Mouse (Mus musculus) spleen, embryonic (tissue): ENCODE results near the gene Hbb-bh2.
"Not testable (repeated sequence)": the region's sequence is repeated elsewhere in the genome, so short reads cannot be mapped to it uniquely, and the experiment has no call there.

ENCODE experiments used
- CTCF ChIA-PET: fragments of 350-600 bp; sonication (Branson Sonifier 250); formaldehyde crosslinking; loops from one replicate; lab custom pipeline; 2022; lab: Charles Lee

The Hbb-bh2 gene

DNA sequence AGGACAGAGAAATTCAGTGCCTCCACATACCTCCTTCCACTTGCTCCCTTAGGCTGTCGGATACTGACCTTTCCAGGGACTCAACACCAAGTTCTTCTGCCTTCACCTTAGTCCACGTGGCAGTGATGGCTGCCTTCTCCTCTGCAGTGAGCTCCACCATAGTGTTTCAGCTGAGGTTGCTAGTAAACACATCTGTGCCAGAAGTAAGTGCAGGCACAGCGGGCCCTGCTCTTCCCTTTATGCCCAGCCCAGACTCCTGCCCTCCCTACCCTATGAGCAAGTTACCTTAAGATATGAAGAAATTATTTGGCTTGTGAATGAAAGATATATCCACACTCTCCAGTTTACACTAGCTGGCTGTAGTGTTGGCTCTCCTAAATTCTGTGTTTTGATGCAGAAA lies at the start of gene Hbb-bh2:
TSS of gene Hbb-bh2 (minus strand) at position 253 of the 400 bp plus-strand sequence.
- CTCF ChIA-PET = no interaction called here

DNA sequence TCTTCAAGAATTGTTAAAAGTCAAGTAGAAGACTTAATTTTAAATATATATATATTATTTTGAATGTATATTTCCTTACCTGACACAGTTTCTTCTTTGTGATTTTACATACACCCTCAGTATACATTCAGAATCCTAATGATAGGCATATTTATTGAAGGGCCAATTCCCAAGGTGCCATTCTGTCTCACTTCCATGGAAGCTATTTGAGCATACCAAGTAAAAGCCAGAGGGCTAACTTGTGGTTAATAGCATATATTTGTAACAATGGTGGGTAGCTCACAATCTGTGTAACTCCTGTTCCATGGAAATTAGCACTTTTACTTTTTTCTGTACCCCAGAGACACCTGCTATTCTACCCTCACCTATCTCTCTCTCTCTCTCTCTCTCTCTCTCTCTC lies 45.8 kb upstream of the Hbb-bh2 start, which contains the start of gene Olfr66:
TSS of gene Olfr66 (minus strand) at position 101 of the 400 bp plus-strand sequence.
- CTCF ChIA-PET = interaction anchor here (0.9 kb wide), 1 partner anchor 16 kb away, joined by 13 read pairs; no protein-coding TSS in a partner anchor

DNA sequence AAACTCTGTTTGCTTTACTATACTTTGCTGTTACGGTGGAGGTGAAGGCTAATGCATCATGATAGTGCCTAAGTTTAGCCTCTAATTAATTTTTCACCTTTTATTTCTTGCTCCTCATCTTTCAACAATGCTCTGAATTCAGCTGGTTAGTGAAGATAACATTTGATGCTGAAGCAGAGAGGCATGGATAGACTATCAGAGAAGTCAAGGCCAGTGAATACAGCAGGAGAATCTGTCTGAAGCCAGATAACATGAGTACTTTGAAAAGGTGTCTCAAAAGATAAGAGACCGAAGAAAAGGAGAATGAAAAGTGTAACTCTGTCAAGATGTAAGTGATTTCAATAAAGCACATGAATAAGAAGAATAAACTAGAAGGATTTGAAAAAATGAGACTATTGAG lies 36.8 kb upstream of the Hbb-bh2 start:
- CTCF ChIA-PET = no interaction called here

DNA sequence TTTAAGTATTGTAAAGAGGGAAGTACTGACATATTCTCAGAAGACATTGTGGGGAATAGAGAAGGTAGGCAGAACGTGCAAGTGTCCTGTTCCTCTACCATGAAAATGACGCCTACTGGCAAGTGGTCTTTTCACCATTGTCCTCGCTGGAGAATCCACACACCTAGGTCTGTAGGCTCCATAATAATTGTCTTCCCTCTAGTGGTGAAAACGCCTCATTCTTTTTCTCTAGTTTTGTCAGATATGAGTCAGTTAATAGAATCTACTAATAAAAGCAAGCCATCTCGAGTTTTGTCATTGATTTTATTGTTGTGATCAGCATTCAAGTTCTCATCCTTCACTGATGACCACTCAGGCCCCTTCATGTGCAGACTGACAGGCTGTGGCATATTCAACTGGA lies 34.1 kb upstream of the Hbb-bh2 start:
- CTCF ChIA-PET = no interaction called here

DNA sequence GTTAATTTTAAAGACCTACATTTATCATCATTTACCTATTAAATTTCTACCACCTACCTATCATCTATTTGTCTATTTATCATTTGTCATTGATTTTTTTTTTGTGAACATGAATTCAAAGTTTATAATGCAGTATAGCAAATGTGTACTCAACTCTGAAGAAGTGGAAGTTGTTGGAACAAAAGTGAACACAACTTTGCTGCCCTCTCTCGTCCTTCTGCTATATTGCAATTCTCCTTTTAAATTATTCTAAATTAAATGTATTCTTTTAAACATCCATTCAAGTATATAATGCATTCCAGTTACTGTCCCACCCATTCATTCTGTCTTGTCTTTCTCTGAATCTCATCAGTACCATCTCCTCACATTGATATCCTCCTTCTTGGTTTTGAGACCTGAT lies 32.7 kb upstream of the Hbb-bh2 start:
- CTCF ChIA-PET = no interaction called here

DNA sequence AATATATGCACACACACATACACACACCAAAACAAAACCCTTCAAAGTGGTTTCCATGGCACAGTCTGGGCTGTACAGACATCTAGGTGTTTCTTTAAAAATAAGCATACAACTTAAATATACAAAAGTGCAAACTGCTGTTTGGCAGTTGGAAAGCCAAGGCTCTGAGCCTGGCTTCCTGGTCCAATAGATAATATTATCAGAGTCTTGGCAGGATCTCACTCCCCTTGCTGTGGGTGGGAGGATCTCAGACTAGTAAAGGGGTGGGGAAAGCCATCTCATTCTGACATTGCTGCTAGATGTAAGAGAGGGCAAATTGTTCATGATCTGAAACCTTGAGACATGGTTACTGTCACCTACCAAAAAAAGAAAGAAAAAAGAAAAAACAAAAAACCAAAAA lies 30.3 kb upstream of the Hbb-bh2 start:
- CTCF ChIA-PET = no interaction called here

DNA sequence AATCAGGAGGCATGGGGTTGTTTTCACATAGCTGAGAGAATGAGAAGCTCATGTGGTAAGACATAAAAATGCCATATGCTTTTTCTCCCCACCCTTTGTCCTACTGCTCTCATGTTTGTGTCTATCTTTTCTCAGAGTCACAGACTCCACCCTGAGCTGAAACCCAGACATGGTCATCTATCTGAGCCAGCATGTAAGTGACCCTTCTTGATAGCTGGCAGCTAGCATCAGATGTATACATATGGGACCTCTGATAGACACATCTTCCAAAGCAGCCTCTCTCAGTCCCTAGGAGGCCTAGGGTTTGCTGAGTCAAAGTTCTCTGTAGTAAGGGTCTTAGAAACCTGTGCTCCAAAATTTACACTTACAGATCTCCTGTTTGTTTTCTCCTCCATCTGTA lies 25.4 kb upstream of the Hbb-bh2 start:
- CTCF ChIA-PET = no interaction called here

DNA sequence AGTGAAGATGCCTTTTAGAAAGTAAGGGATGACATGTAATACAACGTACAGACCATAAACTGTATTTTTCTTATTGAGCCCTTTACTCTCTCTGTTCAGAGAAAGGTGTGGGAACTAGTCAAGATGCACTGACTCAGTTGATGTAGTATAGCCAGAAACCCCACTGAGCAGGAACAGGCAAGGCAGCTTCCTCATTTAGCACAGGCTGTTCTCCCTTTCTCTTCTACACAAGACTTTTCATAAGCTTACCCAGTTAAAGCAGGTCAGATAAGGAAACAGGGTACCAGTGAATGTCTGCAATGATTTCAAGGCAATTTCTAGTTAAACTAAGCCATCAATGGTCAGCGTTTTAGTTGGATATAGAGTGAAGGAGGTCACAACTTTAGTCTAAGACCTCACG lies 21.2 kb upstream of the Hbb-bh2 start:
- CTCF ChIA-PET = interaction anchor here (0.6 kb wide), 1 partner anchor 67 kb away, joined by 3 read pairs; no protein-coding TSS in a partner anchor

DNA sequence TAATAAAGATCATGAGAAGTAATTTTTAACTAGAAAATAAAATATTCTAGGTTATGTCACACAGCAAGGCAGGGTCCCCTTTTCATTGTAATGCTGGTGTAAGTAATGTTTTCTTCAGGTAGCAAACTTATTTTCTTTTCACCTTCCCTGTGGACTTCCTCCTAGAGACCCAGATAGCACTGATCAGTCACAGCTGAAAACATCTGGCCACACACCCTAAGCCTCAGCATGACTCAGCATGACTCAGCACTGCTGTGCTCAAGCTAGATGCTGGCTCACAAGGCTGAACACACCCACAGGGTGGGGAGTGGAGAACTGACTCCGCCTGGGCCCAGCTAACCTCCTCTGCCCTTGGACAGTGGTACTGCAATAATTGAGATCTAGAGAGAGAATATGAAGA lies 20.5 kb upstream of the Hbb-bh2 start:
- CTCF ChIA-PET = interaction anchor here (0.6 kb wide), 1 partner anchor 67 kb away, joined by 3 read pairs; no protein-coding TSS in a partner anchor

DNA sequence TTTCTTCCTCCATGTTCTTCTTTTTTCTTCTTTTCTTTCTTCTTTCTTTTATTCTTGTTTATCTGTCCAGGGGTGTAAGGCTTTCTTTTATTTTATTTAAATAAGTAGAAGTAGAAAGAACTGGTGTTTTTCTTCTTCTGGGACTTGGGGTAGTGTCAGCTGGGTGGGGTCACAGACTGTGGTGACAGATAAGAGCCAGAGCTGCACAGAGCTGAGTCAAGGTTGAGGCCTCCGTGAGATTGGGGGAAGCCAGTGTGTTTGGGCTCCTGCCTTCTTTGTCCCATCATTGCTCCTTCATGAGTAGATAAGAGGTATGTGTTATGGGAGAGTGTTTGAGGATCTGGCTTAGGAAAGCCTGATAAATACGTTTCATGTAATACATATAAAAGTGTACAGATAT lies 18.8 kb upstream of the Hbb-bh2 start:
- CTCF ChIA-PET = no interaction called here

DNA sequence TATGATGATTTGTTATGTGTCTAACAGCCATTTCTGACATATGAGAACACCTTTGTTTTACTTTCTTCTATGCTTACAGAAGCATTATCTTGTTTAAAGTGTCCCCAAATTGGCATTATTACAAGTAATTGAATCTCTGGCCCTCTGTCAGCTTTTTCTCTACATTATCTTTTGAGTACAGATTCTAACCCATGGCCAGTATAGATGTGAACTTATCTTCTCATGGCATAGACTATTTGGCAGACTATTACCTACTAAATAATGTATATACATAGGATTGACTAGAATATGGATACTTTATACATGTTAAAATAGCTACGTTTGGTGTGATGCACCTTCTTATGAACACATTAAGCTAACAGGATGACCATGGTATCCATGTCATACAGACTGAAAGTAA lies 14.3 kb upstream of the Hbb-bh2 start:
- CTCF ChIA-PET = no interaction called here

DNA sequence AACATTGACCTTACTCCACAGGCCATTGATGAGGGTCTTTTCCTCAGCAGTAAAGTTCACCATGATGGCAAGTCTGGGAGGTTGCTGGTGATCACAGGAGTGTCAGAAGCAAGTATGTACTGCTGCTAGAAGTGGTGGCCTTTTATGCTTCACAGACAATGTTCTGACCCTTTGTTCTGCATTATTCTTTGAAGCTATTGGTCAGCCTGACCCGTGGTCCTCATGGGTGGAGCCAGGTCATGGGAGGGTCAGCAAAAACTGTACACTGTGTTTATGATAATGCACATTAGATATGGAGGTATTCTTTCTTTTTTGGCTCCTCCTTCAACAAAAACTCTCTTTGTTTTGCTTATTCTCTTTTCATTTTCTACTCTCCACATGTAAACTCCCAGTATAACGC lies 12.8 kb upstream of the Hbb-bh2 start, which contains the start of gene Hbb-y:
TSS of gene Hbb-y (minus strand) at position 127 of the 400 bp plus-strand sequence.
- CTCF ChIA-PET = no interaction called here

DNA sequence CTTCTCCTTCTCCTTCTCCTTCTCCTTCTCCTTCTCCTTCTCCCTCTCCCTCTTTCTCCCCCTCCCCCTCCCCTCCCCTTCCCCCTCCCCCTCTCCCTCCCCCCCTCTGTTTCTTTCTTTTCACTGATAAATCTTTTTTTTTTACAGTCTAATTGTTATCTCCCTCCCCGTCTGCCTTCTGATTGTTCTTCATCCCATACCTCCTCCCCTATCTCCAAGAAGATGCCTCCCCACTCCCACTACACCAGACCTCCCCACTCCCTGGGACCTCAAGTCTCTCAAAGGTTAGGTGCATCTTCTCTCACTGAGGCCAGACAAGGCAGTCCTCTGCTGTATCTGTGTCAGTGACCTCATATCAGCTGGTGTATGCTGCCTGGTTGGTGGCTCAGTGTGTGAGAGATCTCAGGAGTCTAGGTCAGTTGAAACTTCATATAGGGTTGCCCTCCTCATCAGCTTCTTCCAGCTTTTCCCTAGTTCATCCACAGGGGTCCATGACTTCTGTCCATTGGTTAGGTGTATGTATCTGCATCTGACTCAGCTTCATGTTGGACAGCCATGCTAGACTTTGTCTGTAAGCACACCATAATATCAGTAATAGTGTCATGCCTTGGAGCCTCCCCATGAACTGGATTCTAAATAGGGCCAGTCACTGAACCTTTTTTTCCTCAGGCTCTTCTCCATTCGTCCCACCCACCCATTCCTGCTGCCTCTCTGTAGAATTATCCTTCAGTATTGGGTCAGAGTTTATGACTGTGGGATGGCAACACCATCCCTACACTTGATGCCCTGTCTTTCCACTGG lies 4.4 kb upstream of the Hbb-bh2 start:
- CTCF ChIA-PET = no interaction called here

DNA sequence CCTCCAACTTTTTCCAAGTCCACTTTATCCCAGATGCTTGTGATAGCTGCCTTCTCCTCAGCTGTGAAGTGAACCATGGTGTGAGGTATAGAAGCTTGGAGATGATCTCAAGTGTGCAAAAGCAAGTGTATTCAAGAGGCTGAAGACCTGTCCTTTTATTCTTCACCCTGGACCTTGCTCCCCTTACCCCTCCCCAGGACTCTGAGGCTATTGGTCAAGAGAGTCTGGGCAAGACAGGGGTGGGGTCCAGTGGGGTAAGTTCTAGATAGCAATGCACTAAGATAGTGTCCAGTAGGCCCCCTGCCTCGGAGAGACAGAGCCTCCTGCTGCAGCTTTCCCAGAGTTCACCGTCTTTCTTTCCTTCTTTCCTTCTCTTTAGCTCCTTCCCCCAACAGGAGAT lies 2.7 kb upstream of the Hbb-bh2 start, which contains the start of gene Hbb-bh1:
TSS of gene Hbb-bh1 (minus strand) at position 131 of the 400 bp plus-strand sequence.
- CTCF ChIA-PET = no interaction called here

DNA sequence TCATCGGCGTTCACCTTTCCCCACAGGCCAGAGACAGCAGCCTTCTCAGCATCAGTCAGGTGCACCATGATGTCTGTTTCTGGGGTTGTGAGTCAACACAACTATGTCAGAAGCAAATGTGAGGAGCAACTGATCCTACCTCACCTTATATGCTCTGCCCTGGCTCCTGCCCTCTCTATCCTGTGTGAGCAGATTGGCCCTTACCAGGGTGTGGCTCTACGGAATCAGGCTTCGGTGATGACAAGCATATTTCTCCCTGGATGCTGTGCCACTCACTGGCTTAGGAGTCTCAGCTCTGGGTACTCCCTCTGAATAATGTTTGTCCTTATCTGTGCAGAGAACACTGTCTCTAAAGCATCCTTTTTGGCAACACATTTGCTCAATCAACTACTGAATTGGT lies 12.5 kb downstream of the Hbb-bh2 start, which contains the start of gene Hbb-bs:
TSS of gene Hbb-bs (minus strand) at position 289 of the 400 bp plus-strand sequence.
- CTCF ChIA-PET = no interaction called here

DNA sequence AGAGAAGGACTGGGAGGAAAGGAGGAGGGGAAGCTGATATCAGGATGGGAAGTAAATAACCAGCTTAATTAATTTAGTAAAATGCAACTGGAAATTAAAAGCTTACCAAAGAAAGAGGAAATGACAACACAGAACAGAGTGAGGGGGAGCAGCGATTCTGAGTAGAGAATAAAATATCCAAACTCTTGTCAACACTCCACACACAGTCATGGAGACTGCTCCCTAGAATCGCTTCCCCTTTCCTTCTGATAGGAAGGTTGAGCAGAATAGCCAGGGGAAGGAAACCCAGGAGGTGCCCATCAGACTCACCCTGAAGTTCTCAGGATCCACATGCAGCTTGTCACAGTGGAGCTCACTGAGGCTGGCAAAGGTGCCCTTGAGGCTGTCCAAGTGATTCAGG lies 13.2 kb downstream of the Hbb-bh2 start:
- CTCF ChIA-PET = not testable (repeated sequence)

DNA sequence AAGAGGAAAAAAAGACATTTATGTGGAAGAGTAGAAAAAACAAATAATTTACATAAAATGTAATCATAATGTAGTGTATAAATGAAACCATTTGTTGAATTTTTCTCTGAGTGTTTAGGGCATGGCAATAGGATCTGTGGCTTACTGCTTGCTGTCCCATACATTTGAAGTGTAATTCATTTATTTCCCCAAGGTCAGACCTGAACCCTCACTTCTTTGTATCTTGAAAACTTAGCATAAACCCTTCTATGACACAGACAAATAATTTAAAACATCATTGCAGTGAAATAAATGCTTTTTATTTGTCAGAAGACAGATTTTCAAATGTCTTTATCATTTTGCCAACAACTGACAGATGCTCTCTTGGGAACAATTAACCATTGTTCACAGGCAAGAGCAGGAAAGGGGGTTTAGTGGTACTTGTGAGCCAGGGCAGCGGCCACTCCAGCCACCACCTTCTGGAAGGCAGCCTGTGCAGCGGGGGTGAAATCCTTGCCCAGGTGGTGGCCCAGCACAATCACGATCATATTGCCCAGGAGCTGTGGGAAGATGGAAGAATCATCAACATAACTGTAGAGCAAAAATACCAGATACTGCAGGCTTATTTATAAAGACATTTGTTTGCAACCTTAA lies 13.9 kb downstream of the Hbb-bh2 start:
- CTCF ChIA-PET = no interaction called here

DNA sequence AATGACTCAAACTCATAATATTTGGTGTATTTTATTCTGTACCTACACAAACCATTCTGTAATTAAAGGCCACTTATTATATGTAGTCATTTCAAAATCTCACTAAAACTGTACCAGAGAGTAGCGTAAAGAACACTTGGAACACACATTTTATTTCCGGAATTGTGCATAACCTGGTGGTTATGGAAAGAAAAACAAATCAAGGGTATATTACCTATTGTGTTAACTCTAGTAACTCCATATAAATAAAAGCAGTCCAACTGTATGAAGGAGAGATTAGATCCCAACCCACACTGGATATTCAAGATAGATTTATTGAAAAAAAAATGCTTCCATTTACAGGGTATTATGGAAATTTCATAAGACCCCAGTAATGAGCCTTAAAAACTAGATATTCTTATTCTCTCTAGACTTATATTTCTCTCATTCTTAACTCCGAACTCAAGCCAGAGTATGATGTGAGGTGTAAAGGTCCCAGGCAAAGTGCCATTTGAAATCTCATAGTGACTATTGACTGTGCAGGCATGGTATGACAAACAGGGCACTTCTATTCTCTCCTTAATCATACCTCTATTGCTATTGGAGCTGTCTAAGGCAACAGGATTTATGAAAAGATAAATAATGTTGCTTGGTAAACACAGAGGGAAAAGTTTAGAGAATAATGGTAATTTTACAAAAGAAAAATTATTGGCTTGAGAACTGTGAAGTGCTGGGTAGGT lies 14.6 kb downstream of the Hbb-bh2 start:
- CTCF ChIA-PET = no interaction called here

DNA sequence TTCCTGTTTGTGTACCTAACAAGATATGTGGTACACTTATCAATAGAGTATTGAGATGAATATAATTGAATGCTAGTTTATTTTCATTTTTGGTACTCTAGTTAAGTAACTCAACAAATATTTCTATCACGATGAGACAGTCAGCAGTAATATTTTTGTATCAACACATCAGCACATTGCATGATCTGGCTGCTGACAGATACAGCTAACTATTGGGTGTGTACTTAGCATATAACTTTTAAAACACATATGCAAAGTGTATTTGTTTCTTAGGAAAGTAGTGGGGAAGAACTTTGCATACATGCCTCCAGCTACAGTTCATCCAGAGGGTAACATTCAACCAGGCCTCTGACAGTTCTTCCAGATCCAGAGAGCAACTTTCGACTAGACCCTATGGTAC lies 15.7 kb downstream of the Hbb-bh2 start:
- CTCF ChIA-PET = no interaction called here

DNA sequence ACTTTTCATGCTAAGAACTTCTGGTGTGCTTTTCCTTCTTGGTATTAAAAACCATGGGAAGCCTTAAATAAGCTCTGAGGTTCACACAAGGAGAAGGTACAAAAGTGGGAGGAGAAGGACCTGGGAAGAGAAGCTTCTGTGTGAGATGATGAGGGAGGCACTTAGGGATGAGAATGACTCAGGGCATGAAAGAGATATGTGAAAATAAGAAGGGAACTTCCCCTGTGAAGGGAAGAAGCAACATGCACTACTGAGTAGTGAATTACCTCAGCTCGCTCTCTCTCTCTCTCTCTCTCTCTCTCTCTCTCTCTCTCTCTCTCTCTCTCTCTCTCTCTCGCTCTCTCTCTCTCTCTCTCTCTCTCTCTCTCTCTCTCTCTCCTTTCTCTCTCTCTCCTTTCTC lies 25.2 kb downstream of the Hbb-bh2 start:
- CTCF ChIA-PET = not testable (repeated sequence)

DNA sequence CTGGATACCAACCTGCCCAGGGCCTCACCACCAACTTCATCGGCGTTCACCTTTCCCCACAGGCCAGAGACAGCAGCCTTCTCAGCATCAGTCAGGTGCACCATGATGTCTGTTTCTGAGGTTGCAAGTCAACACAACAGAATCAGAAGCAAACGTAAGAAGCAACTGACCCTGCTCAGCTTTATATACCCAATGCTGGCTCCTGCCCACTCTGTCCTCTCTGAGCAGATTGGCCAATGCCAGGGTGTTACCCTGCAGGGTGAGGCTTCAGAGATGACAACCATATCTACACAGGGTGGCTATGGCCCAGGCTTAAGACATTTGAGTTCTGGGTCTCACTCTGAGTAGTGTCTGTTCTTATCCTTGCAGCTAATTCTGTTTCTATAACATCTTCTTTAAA lies 26.6 kb downstream of the Hbb-bh2 start, which contains the start of gene Hbb-bt:
TSS of gene Hbb-bt (minus strand) at position 231 of the 400 bp plus-strand sequence.
- CTCF ChIA-PET = interaction anchor here (0.6 kb wide), 1 partner anchor 1187 kb away, joined by 7 read pairs; no protein-coding TSS in a partner anchor

DNA sequence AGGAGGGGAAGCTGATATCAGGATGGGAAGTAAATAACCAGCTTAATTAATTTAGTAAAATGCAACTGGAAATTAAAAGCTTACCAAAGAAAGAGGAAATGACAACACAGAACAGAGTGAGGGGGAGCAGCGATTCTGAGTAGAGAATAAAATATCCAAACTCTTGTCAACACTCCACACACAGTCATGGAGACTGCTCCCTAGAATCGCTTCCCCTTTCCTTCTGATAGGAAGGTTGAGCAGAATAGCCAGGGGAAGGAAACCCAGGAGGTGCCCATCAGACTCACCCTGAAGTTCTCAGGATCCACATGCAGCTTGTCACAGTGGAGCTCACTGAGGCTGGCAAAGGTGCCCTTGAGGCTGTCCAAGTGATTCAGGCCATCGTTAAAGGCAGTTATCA lies 27.2 kb downstream of the Hbb-bh2 start:
- CTCF ChIA-PET = interaction anchor here (0.6 kb wide), 1 partner anchor 1187 kb away, joined by 7 read pairs; no protein-coding TSS in a partner anchor
